Mouse (Mus musculus) small intestine, adult 2 months (tissue): ENCODE measurements around the gene Cisd3. TPM values are rescaled to one million over a fixed set of nuclear protein-coding genes. Genes with fewer than 3 reads are reported as not detected.
"Not testable (repeated sequence)": the region's sequence is repeated elsewhere in the genome, so short reads cannot be mapped to it uniquely, and the experiment has no call there.

Source experiments
- H3K27ac ChIP-seq: fragments of 200-500 bp; 2 replicates; pipeline ENCODE4 v1.5.1; 2012; ENCODE audit warnings: low read depth, low read length, control low read depth, inconsistent platforms; ENCODE audit not compliant: insufficient read depth
- H3K27me3 ChIP-seq: fragments of 200-500 bp; 2 replicates; pipeline ENCODE4 v1.6.1; 2012; ENCODE audit warnings: mild to moderate bottlenecking, moderate library complexity, low read length, inconsistent platforms; ENCODE audit not compliant: control insufficient read depth, insufficient read depth
- H3K36me3 ChIP-seq: fragments of 200-500 bp; 2 replicates; pipeline ENCODE4 v1.6.1; 2012; ENCODE audit warnings: mild to moderate bottlenecking, low read length, control low read depth, inconsistent platforms; ENCODE audit not compliant: control insufficient read depth, insufficient read depth
- H3K4me1 ChIP-seq: fragments of 200-500 bp; 2 replicates; pipeline ENCODE4 v1.6.1; 2012; ENCODE audit warnings: low read length, inconsistent platforms, mixed read lengths; ENCODE audit not compliant: control insufficient read depth, insufficient read depth, insufficient read length
- H3K4me3 ChIP-seq: fragments of 200-500 bp; 2 replicates; pipeline ENCODE4 v1.5.1; 2012; ENCODE audit warnings: low read depth, mild to moderate bottlenecking, control low read depth, inconsistent platforms, low read length, moderate library complexity
- CTCF ChIP-seq: fragments of 200-500 bp; IDR thresholded peaks from 2 replicates; pipeline ENCODE4 v1.5.1; 2012; ENCODE audit warnings: low read depth, mild to moderate bottlenecking, control low read depth, inconsistent platforms, low read length, moderate library complexity, mixed read lengths; ENCODE audit not compliant: insufficient replicate concordance, insufficient read length; ENCODE audit errors: extremely low read depth
- POLR2A ChIP-seq: fragments of 200-500 bp; IDR thresholded peaks from 2 replicates; pipeline ENCODE4 v1.6.1; 2012; ENCODE audit warnings: low read depth, mild to moderate bottlenecking, control low read depth, inconsistent platforms, low read length, moderate library complexity
- WGBS: fragments of 180-500 bp; shearing (Covaris S2); methylation state at CpG from one replicate; pipeline ENCODE4 v1.1.7; 2018; 5-methylcytosine and 5-hydroxymethylcytosine counted together
- polyA plus RNA-seq: library from polyadenylated mRNA; depleted of rRNA; stranded (reverse); fragments of >200 nt; gene quantifications from 2 replicates; pipeline ENCODE4 v1.2.3, GENCODE M21; 2012

Cisd3 gene
- polyA plus RNA-seq, 1 experiment = 249 TPM

- 85% methylated on average over 2 of the region's 2 CpGs for WGBS
- Histone ChIP-seq H3K4me3 (no peak overlapping the region), H3K36me3 (peaks cover 1% of the 10 kb centered on the region; the same call in 1 of the 2 replicates), H3K27me3 (no peaks in the 10 kb centered on the region), H3K4me1 (peaks cover 5% of the 10 kb centered on the region; the same call in 1 of the 2 replicates), H3K27ac (no peak overlapping the region)
- no peak for TF ChIP-seq POLR2A
- no peak for TF ChIP-seq CTCF
Observed at GRCm38 (mm10) chr11:97654210-97654609, 31.4 kb upstream of the Cisd3 start.

GRCm38 (mm10) chr11:97656269-97656971, 29.2 kb upstream of the Cisd3 start:
- H3K36me3 ChIP-seq = peaks cover 1% of the 10 kb centered on the region; the same call in 1 of the 2 replicates
- 81% methylated on average over 14 of the region's 14 CpGs for WGBS
- TF ChIP-seq CTCF (no peak), POLR2A (no peak)

GRCm38 (mm10) chr11:97657184-97657945, 28.3 kb upstream of the Cisd3 start:
- no peak overlapping the region for H3K4me3 ChIP-seq
- H3K27me3 ChIP-seq = no peaks in the 10 kb centered on the region
- peaks cover 14% of the 10 kb centered on the region; the same call in 1 of the 2 replicates for H3K4me1 ChIP-seq
- H3K27ac ChIP-seq = no peak overlapping the region
- TF ChIP-seq CTCF = no peak
- no peak for TF ChIP-seq POLR2A
- WGBS = 57% methylated on average over 4 of the region's 6 CpGs
- peaks cover 1% of the 10 kb centered on the region; the same call in 1 of the 2 replicates for H3K36me3 ChIP-seq

More at GRCm38 (mm10) chr11:97656269-97656971, 29.2 kb upstream of the Cisd3 start:
- no peaks in the 10 kb centered on the region for H3K27me3 ChIP-seq
- no peak overlapping the region for H3K27ac ChIP-seq
- H3K4me3 ChIP-seq = no peak overlapping the region
- H3K4me1 ChIP-seq = peaks cover 14% of the 10 kb centered on the region; the same call in 1 of the 2 replicates

- H3K36me3 ChIP-seq, H3K27ac ChIP-seq, H3K27me3 ChIP-seq, H3K4me3 ChIP-seq: not testable (repeated sequence)
- H3K4me1 ChIP-seq = peaks cover 14% of the 10 kb centered on the region; the same call in 1 of the 2 replicates
- WGBS = 87% methylated on average over 6 of the region's 6 CpGs
Observed at GRCm38 (mm10) chr11:97657967-97658366, 27.7 kb upstream of the Cisd3 start.

- Histone ChIP-seq H3K4me3 (peak overlapping the region; percentile 48), H3K27ac (peak overlapping the region; percentile 99)
Observed at GRCm38 (mm10) chr11:97658751-97659266, 26.8 kb upstream of the Cisd3 start.

GRCm38 (mm10) chr11:97659267-97659989, 26.2 kb upstream of the Cisd3 start:
- WGBS = 1% methylated on average over 13 of the region's 13 CpGs
- TF ChIP-seq POLR2A = no peak; the same call in 1 of the 2 replicates
- TF ChIP-seq CTCF = no peak
- H3K36me3 ChIP-seq = peaks cover 1% of the 10 kb centered on the region; the same call in 1 of the 2 replicates
- H3K4me1 ChIP-seq = peaks cover 14% of the 10 kb centered on the region; the same call in 1 of the 2 replicates
- H3K27ac ChIP-seq = peak overlapping the region; percentile 99
- peak overlapping the region; percentile 100 for H3K4me3 ChIP-seq
- no peaks in the 10 kb centered on the region for H3K27me3 ChIP-seq

More at GRCm38 (mm10) chr11:97658751-97659266, 26.8 kb upstream of the Cisd3 start:
- 28% methylated on average over 11 of the region's 11 CpGs for WGBS
- no peak for TF ChIP-seq CTCF
- Histone ChIP-seq H3K27me3 (no peaks in the 10 kb centered on the region), H3K36me3 (peaks cover 1% of the 10 kb centered on the region; the same call in 1 of the 2 replicates), H3K4me1 (peaks cover 14% of the 10 kb centered on the region; the same call in 1 of the 2 replicates)
